Mouse (Mus musculus) G1E (cell line): Measurements from ENCODE around the gene Btbd18. TPM values are rescaled to one million over a fixed set of nuclear protein-coding genes. Genes with fewer than 3 reads are reported as not detected.

Experiments used
- ATAC-seq: 2 replicates; pipeline ENCODE4 v1.8.0; 2016; ENCODE audit warnings: mild to moderate bottlenecking; ENCODE audit not compliant: insufficient number of reproducible peaks, poor library complexity, low FRiP score, severe bottlenecking; ENCODE audit errors: extremely low read depth
- DNase-seq: peaks from one replicate; pipeline ENCODE4 v3.0.0; 2012; ENCODE audit warnings: low spot score
- H3K27me3 ChIP-seq: 2 replicates; pipeline ENCODE4 v1.6.1; 2012; ENCODE audit warnings: mild to moderate bottlenecking, low read length, inconsistent platforms; ENCODE audit not compliant: insufficient read depth
- H3K36me3 ChIP-seq: replicated peaks from 2 replicates; pipeline ENCODE3; 2012; ENCODE audit warnings: mild to moderate bottlenecking, inconsistent platforms
- H3K4me1 ChIP-seq: 2 replicates; pipeline ENCODE4 v1.6.1; 2012; ENCODE audit warnings: low read depth, low read length, inconsistent platforms, mixed read lengths; ENCODE audit not compliant: insufficient read depth
- H3K4me3 ChIP-seq: 2 replicates; pipeline ENCODE4 v1.5.1; 2012; ENCODE audit warnings: low read depth, mild to moderate bottlenecking, inconsistent platforms, low read length, moderate library complexity, mixed read lengths
- H3K9me3 ChIP-seq: replicated peaks from 2 replicates; pipeline ENCODE4 v1.6.1; 2012; ENCODE audit warnings: inconsistent platforms
- CTCF ChIP-seq: IDR thresholded peaks from 2 replicates; pipeline ENCODE4 v1.5.1; 2012; ENCODE audit warnings: low read depth, low read length, inconsistent platforms, mixed read lengths
- GATA1 ChIP-seq: IDR thresholded peaks from 2 replicates; pipeline ENCODE4 v1.6.1; 2012; ENCODE audit warnings: borderline replicate concordance, low read length, inconsistent platforms, mixed read lengths
- GATA2 ChIP-seq: IDR thresholded peaks from 2 replicates; pipeline ENCODE4 v1.6.1; 2012; ENCODE audit warnings: low read depth, low read length, inconsistent platforms, borderline replicate concordance
- POLR2AphosphoS5 ChIP-seq: IDR thresholded peaks from 2 replicates; pipeline ENCODE4 v1.6.1; 2012; ENCODE audit warnings: low read depth, low read length, inconsistent platforms; ENCODE audit not compliant: insufficient replicate concordance
- TAL1 ChIP-seq: conservative IDR thresholded peaks from 2 replicates; pipeline ENCODE4 v1.6.1; 2012; ENCODE audit warnings: low read depth, low read length, inconsistent platforms, mixed read lengths
- polyA plus RNA-seq: library from polyadenylated mRNA; stranded (reverse); fragments of >175 nt; gene quantifications from 2 replicates; pipeline ENCODE4 v1.2.3, GENCODE M21; 2012
- total RNA-seq, 2 experiments: library from RNA; stranded (forward) in 1 of 2; stranded (reverse) in 1 of 2; fragments of 200-1000 nt in 1 of 2; fragments of >200 nt in 1 of 2; fragmentation: Nextera tagmentation in 1 of 2; gene quantifications; 2 replicates each; pipeline ENCODE4 v1.2.3; 2014 to 2017

Btbd18 gene
- total RNA-seq (2014; fragmentation: Nextera tagmentation) (not detected in 2 replicates), total RNA-seq (2017) (0.12 and 0.16 TPM in 2 replicates), polyA plus RNA-seq (not detected in 2 replicates)

- Histone ChIP-seq H3K27me3 (no peaks in the 10 kb centered on the region), H3K4me1 (peaks cover 12% of the 10 kb centered on the region), H3K9me3 (no peaks in the 10 kb centered on the region; the same call in 1 of the 2 replicates), H3K4me3 (no peak within 1 kb of the TSS; the same call in 1 of the 2 replicates), H3K36me3 (no peaks in the 10 kb centered on the region)
- no peak for DNase-seq
- TF ChIP-seq GATA1, result no peak
- no peak for TF ChIP-seq GATA2
- TF ChIP-seq CTCF, result no peak
- no peak for ATAC-seq
Measured at GRCm38 (mm10) chr2:84658806-84659205, at the start of gene Btbd18. Gene Btbd18, plus strand, starts transcription at chr2:84659079.

GRCm38 (mm10) chr2:84612764-84613163, 46.1 kb upstream of the Btbd18 start:
- H3K4me1 ChIP-seq, result peaks cover 3% of the 10 kb centered on the region; the same call in 1 of the 2 replicates
- ATAC-seq, result no peak
- no peak for TF ChIP-seq GATA2
- no peak for TF ChIP-seq CTCF
- TF ChIP-seq GATA1, result no peak
- DNase-seq, result no peak
- H3K4me3 ChIP-seq, result no peak overlapping the region
- H3K27me3 ChIP-seq, result no peaks in the 10 kb centered on the region
- H3K36me3 ChIP-seq, result peaks cover 95% of the 10 kb centered on the region
- no peaks in the 10 kb centered on the region for H3K9me3 ChIP-seq

GRCm38 (mm10) chr2:84617637-84618515, 41.0 kb upstream of the Btbd18 start:
- H3K9me3 ChIP-seq, result no peaks in the 10 kb centered on the region
- TF ChIP-seq POLR2AphosphoS5 (no peak), GATA2 (no peak), CTCF (peak; percentile 57; the same call in 1 of the 2 replicates), TAL1 (no peak), GATA1 (no peak)
- H3K36me3 ChIP-seq, result peaks cover 77% of the 10 kb centered on the region
- H3K27me3 ChIP-seq, result no peaks in the 10 kb centered on the region
- H3K4me3 ChIP-seq, result no peak overlapping the region
- peaks cover 29% of the 10 kb centered on the region for H3K4me1 ChIP-seq
- peak; percentile 12 for DNase-seq
- peak; percentile 47; the same call in 1 of the 2 replicates for ATAC-seq

- H3K9me3 ChIP-seq, result no peaks in the 10 kb centered on the region
- no peaks in the 10 kb centered on the region for H3K27me3 ChIP-seq
- TF ChIP-seq GATA1, result no peak
- TF ChIP-seq GATA2, result no peak
- TF ChIP-seq TAL1, result no peak
- TF ChIP-seq CTCF, result no peak
- no peak for TF ChIP-seq POLR2AphosphoS5
- H3K4me3 ChIP-seq, result no peak overlapping the region
- ATAC-seq (no peak), DNase-seq (no peak)
- peaks cover 39% of the 10 kb centered on the region for H3K4me1 ChIP-seq
- peaks cover 67% of the 10 kb centered on the region for H3K36me3 ChIP-seq
Measured at GRCm38 (mm10) chr2:84618914-84619313, 40.0 kb upstream of the Btbd18 start.

- H3K36me3 ChIP-seq, result peaks cover 67% of the 10 kb centered on the region
Measured at GRCm38 (mm10) chr2:84619646-84620340, 39.1 kb upstream of the Btbd18 start.

GRCm38 (mm10) chr2:84622668-84623067, 36.2 kb upstream of the Btbd18 start:
- Histone ChIP-seq H3K4me3 (no peak overlapping the region; the same call in 1 of the 2 replicates), H3K36me3 (peaks cover 54% of the 10 kb centered on the region), H3K4me1 (peaks cover 63% of the 10 kb centered on the region), H3K27me3 (no peaks in the 10 kb centered on the region), H3K9me3 (no peaks in the 10 kb centered on the region)
- ATAC-seq (no peak), DNase-seq (no peak)
- TF ChIP-seq POLR2AphosphoS5 (no peak), GATA2 (no peak), CTCF (no peak), TAL1 (no peak), GATA1 (no peak)

More at GRCm38 (mm10) chr2:84619646-84620340, 39.1 kb upstream of the Btbd18 start:
- H3K4me1 ChIP-seq, result peaks cover 47% of the 10 kb centered on the region
- no peak for TF ChIP-seq GATA2
- no peak for TF ChIP-seq CTCF
- TF ChIP-seq TAL1, result no peak
- TF ChIP-seq POLR2AphosphoS5, result no peak
- TF ChIP-seq GATA1, result no peak
- no peak for DNase-seq
- H3K27me3 ChIP-seq, result no peaks in the 10 kb centered on the region
- no peak for ATAC-seq
- H3K4me3 ChIP-seq, result no peak overlapping the region
- H3K9me3 ChIP-seq, result no peaks in the 10 kb centered on the region
